In the genomic region with DNA sequence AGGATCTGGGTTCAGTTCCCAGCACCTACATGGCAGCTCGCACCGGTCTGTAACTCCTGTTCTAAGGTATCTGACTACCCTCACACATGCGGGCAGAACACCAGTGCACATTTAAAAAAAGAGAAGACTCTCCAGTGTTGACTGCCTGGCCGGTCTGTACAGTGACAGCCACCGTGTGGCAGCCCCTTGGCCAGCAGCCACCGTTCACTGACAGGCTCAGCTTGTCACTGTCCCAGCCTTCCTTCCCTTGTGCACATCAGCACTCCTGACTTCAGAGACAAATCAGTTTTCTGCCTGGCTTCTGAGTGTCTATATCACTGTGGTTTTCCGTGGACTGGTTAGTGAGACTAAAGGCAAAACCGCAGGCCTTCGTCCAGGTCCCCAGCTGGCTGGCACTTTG, we compare ENCODE assay signal across 14 mouse cellular contexts. TPM values are rescaled to one million over a fixed set of nuclear protein-coding genes. Genes with fewer than 3 reads are reported as not detected.
A peak's percentile ranks its signal among the peaks of the same experiment; 100 is the strongest.
DNase-seq lines count a peak whose midpoint lies in the region; ATAC-seq and TF ChIP-seq lines count a peak whose summit lies in the region.
"Had no signal": no experiment of that assay in that cellular context is flagged by ENCODE, and none has a peak within 500 bp of the region (broad histone marks: within the 10 kb centered on the region; RNA-seq: fewer than 3 reads in every experiment).

No protein-coding gene starts in this region.

- no peaks in the 10 kb centered on the region for H3K27me3 ChIP-seq in kidney, embryonic 15.5 days
- H3K27me3 ChIP-seq: liver, embryonic 13.5 days had no signal

- H3K27ac ChIP-seq in left cerebral cortex, adult 2 months = 0 out of 2 replicates have a peak overlapping the region, but pooled peaks have one; percentile 0
- no peak overlapping the region for H3K27ac ChIP-seq in kidney, embryonic 15.5 days
- H3K27ac ChIP-seq: heart, embryonic 10.5 days; liver, embryonic 13.5 days had no signal

- peaks cover 10% of the 10 kb centered on the region for H3K36me3 ChIP-seq in kidney, embryonic 15.5 days

- ATAC-seq in kidney, embryonic 15.5 days (replicated peaks; ENCODE audit: low FRiP score) = no peak
- ATAC-seq: hindbrain, embryonic 16.5 days had no signal

- peaks cover 21% of the 10 kb centered on the region for H3K4me1 ChIP-seq in kidney, embryonic 15.5 days

- no peaks in the 10 kb centered on the region for H3K9me3 ChIP-seq in kidney, embryonic 15.5 days (replicated peaks)
- H3K9me3 ChIP-seq: heart, embryonic 10.5 days; liver, embryonic 13.5 days had no signal

- no peak overlapping the region for H3K4me3 ChIP-seq in left cerebral cortex, adult 2 months
- no peak overlapping the region for H3K4me3 ChIP-seq in kidney, embryonic 15.5 days (replicated peaks)
- H3K4me3 ChIP-seq: heart, embryonic 10.5 days; liver, embryonic 13.5 days had no signal

- TF ChIP-seq CTCF in left cerebral cortex, adult 2 months (IDR thresholded peaks at IDR 0.05) = no peak

- no peak overlapping the region for H3K9ac ChIP-seq in kidney, embryonic 15.5 days
- H3K9ac ChIP-seq: liver, embryonic 13.5 days had no signal

- peak; percentile 44 for DNase-seq in gastrocnemius, postnatal 14 days
- no peak for DNase-seq in gastrocnemius, postnatal 36 days
- DNase-seq in left cerebral cortex, adult 2 months (ENCODE audit: extremely low spot score in 1 of 2, low spot score in 2 of 2) = no peak
- no peak for DNase-seq in left cerebral cortex, adult 18-20 months (ENCODE audit: low spot score in 2 of 2)
- DNase-seq in urinary bladder, postnatal 14 days (ENCODE audit: low spot score) = peak; percentile 39
- no peak for DNase-seq in urinary bladder, postnatal 10 days (ENCODE audit: low spot score)
- DNase-seq: adrenal gland, adult 8-10 months; kidney, adult 8-10 months; liver, embryonic 13.5 days; thymus, postnatal 36 days had no signal

- 85% methylated on average over 9 of the region's 9 CpGs for WGBS in kidney, embryonic 15.5 days

- no peak overlapping the region for H3K4me2 ChIP-seq in kidney, embryonic 15.5 days
- H3K4me2 ChIP-seq: liver, embryonic 13.5 days had no signal

- intact Hi-C loops in gastrocnemius, postnatal 14 days (cut with DNase I; ENCODE audit: low total_unique reads) = no loop called here
- intact Hi-C loops in gastrocnemius, postnatal 36 days (cut with DNase I) = no loop called here
- intact Hi-C loops in left cerebral cortex, adult 2 months (cut with DNase I) = no loop called here

RNA-seq across cellular contexts. Expression of a gene that starts 2.5 kb away (rescaled TPM):
- total RNA-seq in gastrocnemius, postnatal 14 days (2021) = 10 to 100 TPM; 15.9 to 20.9 TPM
- total RNA-seq in gastrocnemius, postnatal 36 days (2021) = 10 to 100 TPM; 10.2 to 14.4 TPM
- total RNA-seq in left cerebral cortex, adult 2 months (2021) = 10 to 100 TPM; 77.2 to 77.4 TPM
- 10 to 100 TPM; 72.1 to 77.0 TPM for total RNA-seq in left cerebral cortex, adult 18-20 months (2021)
- 192 and 209 TPM in 2 replicates for polyA plus RNA-seq in kidney, embryonic 15.5 days (2015; fragmentation: Nextera tagmentation; extraction: Ambion mirVana)

RNA-seq across cellular contexts. Expression of a gene that starts 13.6 kb away (rescaled TPM):
- total RNA-seq in gastrocnemius, postnatal 14 days (2021) = under 1 TPM; 0.35 to 0.41 TPM
- total RNA-seq in gastrocnemius, postnatal 36 days (2021) = under 1 TPM; 0.17 to 0.77 TPM
- total RNA-seq in left cerebral cortex, adult 2 months (2021) = 1 to 10 TPM; 4.1 to 4.7 TPM
- 1 to 10 TPM; 1.7 to 2.6 TPM for total RNA-seq in left cerebral cortex, adult 18-20 months (2021)
- polyA plus RNA-seq in kidney, embryonic 15.5 days (2015; fragmentation: Nextera tagmentation; extraction: Ambion mirVana) = 0.44 and 0.69 TPM in 2 replicates

RNA-seq across cellular contexts. Expression of a gene that starts 30.6 kb away (rescaled TPM):
- 10 to 100 TPM; 20.0 to 23.0 TPM for total RNA-seq in gastrocnemius, postnatal 14 days (2021)
- total RNA-seq in gastrocnemius, postnatal 36 days (2021) = 10 to 100 TPM; 16.8 to 21.5 TPM
- total RNA-seq in left cerebral cortex, adult 2 months (2021) = 10 to 100 TPM; 50.0 to 50.6 TPM
- 10 to 100 TPM; 47.1 to 47.2 TPM for total RNA-seq in left cerebral cortex, adult 18-20 months (2021)
- 89.3 and 98.3 TPM in 2 replicates for polyA plus RNA-seq in kidney, embryonic 15.5 days (2015; fragmentation: Nextera tagmentation; extraction: Ambion mirVana)

RNA-seq across cellular contexts. Expression of a gene that starts 38.0 kb away (rescaled TPM):
- total RNA-seq in gastrocnemius, postnatal 14 days (2021) = 100 to 1,000 TPM; 115 TPM
- total RNA-seq in gastrocnemius, postnatal 36 days (2021) = 100 to 1,000 TPM in 1 of 2 experiments, 10 to 100 TPM in 1; 97.3 to 116 TPM
- total RNA-seq in left cerebral cortex, adult 2 months (2021) = 100 to 1,000 TPM; 198 to 208 TPM
- total RNA-seq in left cerebral cortex, adult 18-20 months (2021) = 100 to 1,000 TPM; 214 to 220 TPM
- polyA plus RNA-seq in kidney, embryonic 15.5 days (2015; fragmentation: Nextera tagmentation; extraction: Ambion mirVana) = 360 and 392 TPM in 2 replicates

RNA-seq across cellular contexts. Expression of a gene that starts 54.3 kb away (rescaled TPM):
- total RNA-seq in gastrocnemius, postnatal 14 days (2021) = 1 to 10 TPM; 6.9 to 7.7 TPM
- total RNA-seq in gastrocnemius, postnatal 36 days (2021) = 1 to 10 TPM; 5.6 to 6.8 TPM
- not detected for total RNA-seq in left cerebral cortex, adult 2 months (2021)
- not detected for total RNA-seq in left cerebral cortex, adult 18-20 months (2021)
- polyA plus RNA-seq in kidney, embryonic 15.5 days (2015; fragmentation: Nextera tagmentation; extraction: Ambion mirVana) = not detected in 2 replicates
- total RNA-seq: adrenal gland, adult 8-10 months; left cerebral cortex, postnatal 25 days had no signal
- polyA plus RNA-seq: heart, embryonic 10.5 days; hindbrain, embryonic 16.5 days; liver, embryonic 13.5 days had no signal

Comparison
In these comparisons a context has a peak if more than half of its experiments do, and no peak if none do; other contexts are left out.
1. DNase-seq: peak in gastrocnemius, postnatal 14 days (single experiment) and urinary bladder, postnatal 14 days (single experiment); none in gastrocnemius, postnatal 36 days (0 of 2), left cerebral cortex, adult 2 months (0 of 2), left cerebral cortex, adult 18-20 months (0 of 2) and urinary bladder, postnatal 10 days (single experiment).